Mouse (Mus musculus): Measurements from ENCODE around the gene Itm2b. TPM values are rescaled to one million over a fixed set of nuclear protein-coding genes. Genes with fewer than 3 reads are reported as not detected.
A peak's percentile ranks its signal among the peaks of the same experiment; 100 is the strongest.

Gene Itm2b
- polyA plus RNA-seq (2011; ENCODE audit: insufficient read depth, insufficient read length, low replicate concordance, missing spikeins): 138 and 235 TPM in 2 replicates

- 2% methylated on average over 62 of the region's 62 CpGs for WGBS
- TF ChIP-seq POLR2A (IDR thresholded peaks at IDR 0.05; ENCODE audit: borderline replicate concordance, control insufficient read depth, low read depth, low read length): peak; percentile 98
- TF ChIP-seq CTCF (IDR thresholded peaks at IDR 0.05; ENCODE audit: control insufficient read depth, insufficient read depth, low read length): peak; percentile 0; the same call in 1 of the 2 replicates
- H3K27ac ChIP-seq (ENCODE audit: control insufficient read depth, insufficient read depth, low read depth, low read length, poor library complexity): peak within 1 kb of the TSS; percentile 95
- peak within 1 kb of the TSS; percentile 92 for H3K4me3 ChIP-seq (replicated peaks; ENCODE audit: control insufficient read depth, low read depth, low read length)
- H3K4me1 ChIP-seq (ENCODE audit: control insufficient read depth, insufficient read depth, low read length): peaks cover 1% of the 10 kb centered on the region; the same call in 1 of the 2 replicates
These were observed at the start of gene Itm2b for GRCm38 (mm10) chr14:73384913-73385719. TSS of gene Itm2b (minus strand) at chr14:73385289.

- TF ChIP-seq POLR2A (IDR thresholded peaks at IDR 0.05; ENCODE audit: borderline replicate concordance, control insufficient read depth, low read depth, low read length) (no peak), CTCF (IDR thresholded peaks at IDR 0.05; ENCODE audit: control insufficient read depth, insufficient read depth, low read length) (no peak)
- Histone ChIP-seq H3K4me3 (replicated peaks; ENCODE audit: control insufficient read depth, low read depth, low read length) (no peak overlapping the region), H3K27ac (ENCODE audit: control insufficient read depth, insufficient read depth, low read depth, low read length, poor library complexity) (0 out of 2 replicates have a peak overlapping the region, but pooled peaks have one; percentile 55), H3K4me1 (ENCODE audit: control insufficient read depth, insufficient read depth, low read length) (peaks cover 2% of the 10 kb centered on the region; the same call in 1 of the 2 replicates)
- 18% methylated on average over 6 of the region's 6 CpGs for WGBS
These were observed 48.4 kb upstream of the Itm2b start for GRCm38 (mm10) chr14:73433487-73433886.

DNA sequence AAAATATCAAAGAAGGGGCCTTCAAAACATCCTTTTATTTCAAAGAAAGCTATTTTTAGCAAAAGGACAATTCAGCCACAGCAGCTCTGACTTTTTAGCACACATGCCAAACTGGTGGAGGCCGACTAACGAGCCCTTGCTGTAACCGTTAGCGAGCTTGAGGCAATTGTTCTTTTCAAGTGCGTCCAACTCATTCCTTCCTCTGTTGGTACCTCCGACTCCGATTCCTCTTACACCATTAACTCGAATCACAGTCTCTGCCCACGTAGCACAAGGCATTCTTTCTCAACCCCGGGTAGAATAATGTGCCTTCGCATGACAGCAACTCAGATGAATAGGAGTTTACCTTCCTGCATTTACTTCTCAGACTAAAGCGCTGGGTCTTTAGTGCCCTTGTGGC, 45.5 kb upstream of the Itm2b start:
- H3K4me1 ChIP-seq (ENCODE audit: control insufficient read depth, insufficient read depth, low read length): peaks cover 2% of the 10 kb centered on the region; the same call in 1 of the 2 replicates
- no peak for TF ChIP-seq CTCF (IDR thresholded peaks at IDR 0.05; ENCODE audit: control insufficient read depth, insufficient read depth, low read length)
- TF ChIP-seq POLR2A (IDR thresholded peaks at IDR 0.05; ENCODE audit: borderline replicate concordance, control insufficient read depth, low read depth, low read length): no peak
- no peak overlapping the region for H3K4me3 ChIP-seq (replicated peaks; ENCODE audit: control insufficient read depth, low read depth, low read length)
- WGBS: 59% methylated on average over 12 of the region's 12 CpGs
- no peak overlapping the region for H3K27ac ChIP-seq (ENCODE audit: control insufficient read depth, insufficient read depth, low read depth, low read length, poor library complexity)

GRCm38 (mm10) chr14:73425571-73426041, 40.5 kb upstream of the Itm2b start:
- WGBS: 80% methylated on average over 2 of the region's 2 CpGs
- H3K27ac ChIP-seq (ENCODE audit: control insufficient read depth, insufficient read depth, low read depth, low read length, poor library complexity): no peak overlapping the region
- TF ChIP-seq POLR2A (IDR thresholded peaks at IDR 0.05; ENCODE audit: borderline replicate concordance, control insufficient read depth, low read depth, low read length) (no peak), CTCF (IDR thresholded peaks at IDR 0.05; ENCODE audit: control insufficient read depth, insufficient read depth, low read length) (no peak)
- H3K4me1 ChIP-seq (ENCODE audit: control insufficient read depth, insufficient read depth, low read length): no peaks in the 10 kb centered on the region
- H3K4me3 ChIP-seq (replicated peaks; ENCODE audit: control insufficient read depth, low read depth, low read length): no peak overlapping the region

DNA sequence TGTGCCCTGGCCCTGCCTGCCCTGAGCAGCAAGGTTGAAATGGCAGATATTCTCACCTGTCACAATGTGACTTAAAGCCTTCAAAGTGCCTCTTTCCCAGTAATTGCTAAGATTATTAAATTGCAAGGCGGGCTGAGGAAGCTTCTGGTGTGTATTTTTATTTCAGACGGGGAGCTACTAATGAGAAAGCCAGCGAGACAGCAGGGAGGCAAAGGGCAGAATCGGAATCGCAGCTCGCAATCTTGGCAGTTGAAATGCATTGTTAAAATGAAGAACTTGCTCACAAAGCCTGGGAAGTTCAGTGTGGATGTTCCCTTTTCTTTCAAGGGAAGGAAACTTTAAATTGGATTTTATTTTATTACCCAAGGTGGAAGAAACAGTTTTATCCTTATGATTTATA, 39.9 kb upstream of the Itm2b start:
- no peak overlapping the region for H3K27ac ChIP-seq (ENCODE audit: control insufficient read depth, insufficient read depth, low read depth, low read length, poor library complexity)
- TF ChIP-seq CTCF (IDR thresholded peaks at IDR 0.05; ENCODE audit: control insufficient read depth, insufficient read depth, low read length): no peak
- no peak for TF ChIP-seq POLR2A (IDR thresholded peaks at IDR 0.05; ENCODE audit: borderline replicate concordance, control insufficient read depth, low read depth, low read length)
- H3K4me1 ChIP-seq (ENCODE audit: control insufficient read depth, insufficient read depth, low read length): no peaks in the 10 kb centered on the region
- WGBS: 91% methylated on average over 6 of the region's 6 CpGs
- no peak overlapping the region for H3K4me3 ChIP-seq (replicated peaks; ENCODE audit: control insufficient read depth, low read depth, low read length)

DNA sequence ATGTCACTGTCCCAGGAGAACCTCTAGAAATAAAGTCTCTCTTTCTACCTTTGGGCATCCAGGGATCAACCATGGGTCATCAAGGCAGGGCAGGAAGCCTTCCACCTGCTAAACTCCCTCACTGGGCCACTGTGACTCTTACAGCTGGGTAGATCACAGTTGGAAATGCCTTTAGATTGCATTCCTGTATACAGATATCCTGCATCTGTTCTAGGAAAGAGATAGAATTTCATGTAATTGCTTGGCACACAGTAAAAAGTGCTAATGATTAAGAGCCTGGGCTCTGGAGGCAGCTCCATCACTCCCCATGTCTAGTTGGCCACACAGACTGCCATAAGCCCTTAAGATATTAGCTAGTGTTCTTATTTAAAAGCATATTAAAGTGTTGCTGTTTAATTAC, 38.5 kb upstream of the Itm2b start:
- no peak for TF ChIP-seq POLR2A (IDR thresholded peaks at IDR 0.05; ENCODE audit: borderline replicate concordance, control insufficient read depth, low read depth, low read length)
- no peak for TF ChIP-seq CTCF (IDR thresholded peaks at IDR 0.05; ENCODE audit: control insufficient read depth, insufficient read depth, low read length)
- Histone ChIP-seq H3K4me3 (replicated peaks; ENCODE audit: control insufficient read depth, low read depth, low read length) (no peak overlapping the region), H3K27ac (ENCODE audit: control insufficient read depth, insufficient read depth, low read depth, low read length, poor library complexity) (no peak overlapping the region), H3K4me1 (ENCODE audit: control insufficient read depth, insufficient read depth, low read length) (no peaks in the 10 kb centered on the region)

- WGBS: 94% methylated on average over 2 of the region's 2 CpGs
- no peak for TF ChIP-seq POLR2A (IDR thresholded peaks at IDR 0.05; ENCODE audit: borderline replicate concordance, control insufficient read depth, low read depth, low read length)
- no peak for TF ChIP-seq CTCF (IDR thresholded peaks at IDR 0.05; ENCODE audit: control insufficient read depth, insufficient read depth, low read length)
- Histone ChIP-seq H3K27ac (ENCODE audit: control insufficient read depth, insufficient read depth, low read depth, low read length, poor library complexity) (no peak overlapping the region), H3K4me1 (ENCODE audit: control insufficient read depth, insufficient read depth, low read length) (no peaks in the 10 kb centered on the region), H3K4me3 (replicated peaks; ENCODE audit: control insufficient read depth, low read depth, low read length) (no peak overlapping the region)
These were observed 37.5 kb upstream of the Itm2b start for GRCm38 (mm10) chr14:73422621-73423020.

DNA sequence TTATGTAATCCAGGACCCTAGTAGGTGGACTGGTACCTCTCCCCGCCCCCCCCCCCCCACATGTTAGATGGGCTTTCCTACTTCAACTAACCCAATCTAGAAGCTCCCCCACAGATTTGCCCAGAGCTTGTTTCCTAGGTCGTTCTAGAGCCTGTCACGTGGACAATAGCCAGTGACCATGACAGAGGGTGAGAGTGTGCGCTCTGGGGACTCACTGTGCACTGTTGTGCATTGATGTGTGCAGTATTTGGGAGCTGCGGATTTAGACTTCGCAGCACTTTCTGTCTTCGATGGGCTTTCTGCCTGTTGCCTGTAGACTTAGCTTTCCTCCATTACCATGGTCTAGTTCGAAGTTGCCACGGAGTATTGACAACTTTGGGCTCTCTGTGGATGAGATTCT, 36.5 kb upstream of the Itm2b start:
- Histone ChIP-seq H3K4me1 (ENCODE audit: control insufficient read depth, insufficient read depth, low read length) (no peaks in the 10 kb centered on the region; the same call in 1 of the 2 replicates), H3K27ac (ENCODE audit: control insufficient read depth, insufficient read depth, low read depth, low read length, poor library complexity) (no peak overlapping the region), H3K4me3 (replicated peaks; ENCODE audit: control insufficient read depth, low read depth, low read length) (no peak overlapping the region)
- TF ChIP-seq CTCF (IDR thresholded peaks at IDR 0.05; ENCODE audit: control insufficient read depth, insufficient read depth, low read length): no peak
- no peak for TF ChIP-seq POLR2A (IDR thresholded peaks at IDR 0.05; ENCODE audit: borderline replicate concordance, control insufficient read depth, low read depth, low read length)
- whole genome bisulfite sequencing: 88% methylated on average over 9 of the region's 9 CpGs

Measured in bone marrow, adult 2 months (tissue).